Mouse (Mus musculus): Measurements from ENCODE around the gene Zranb3.

GRCm38 (mm10) chr1:127948748-127949147, 154.1 kb downstream of the Zranb3 start:
- TF ChIP-seq CTCF (IDR thresholded peaks at IDR 0.05; ENCODE audit: low read depth, low read length), result no peak
- no peak for TF ChIP-seq POLR2A (IDR thresholded peaks at IDR 0.05; ENCODE audit: extremely low read depth, insufficient read depth, low read length)
